Mouse (Mus musculus) spleen, adult 12 weeks (tissue): ENCODE measurements around the gene Myo10.

Experiments
- DNase-seq: peaks from one replicate; pipeline ENCODE4 v3.0.0; 2022; ENCODE audit warnings: low spot score

Gene Myo10

DNA sequence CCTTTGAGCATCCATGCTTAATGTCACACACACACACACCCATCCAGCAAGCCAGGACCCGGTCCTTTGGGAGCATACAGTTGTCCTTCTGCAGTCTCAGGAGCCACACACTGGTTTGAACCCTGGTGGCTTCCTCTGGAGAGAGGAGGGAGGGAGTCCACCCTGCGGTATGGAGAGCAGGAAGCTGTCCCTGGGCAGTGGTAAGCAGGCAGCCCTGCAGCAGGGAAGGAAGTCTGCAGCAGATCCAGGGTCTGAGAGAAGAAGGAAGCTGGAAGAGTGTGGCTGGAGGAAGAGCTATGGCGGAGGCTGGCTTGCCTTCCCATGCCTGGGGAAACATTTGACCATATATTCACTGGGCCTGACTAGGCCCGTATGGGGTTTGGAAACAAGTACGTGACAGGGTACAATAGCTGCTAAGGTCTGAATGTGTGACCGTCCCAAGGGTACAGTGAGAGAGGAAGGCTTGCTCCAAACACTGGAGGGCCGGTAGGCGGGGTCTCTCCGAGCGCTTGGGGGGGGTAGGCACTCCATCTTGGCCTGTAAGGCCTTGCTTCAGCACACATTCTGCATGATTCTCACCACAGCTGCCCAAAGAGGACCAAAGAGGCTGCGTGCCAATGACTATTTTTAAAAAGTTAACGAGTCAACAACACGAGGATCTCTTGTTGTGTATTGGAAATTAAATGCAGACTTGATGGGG lies 142.5 kb downstream of the Myo10 start:
- no peak for DNase-seq

DNA sequence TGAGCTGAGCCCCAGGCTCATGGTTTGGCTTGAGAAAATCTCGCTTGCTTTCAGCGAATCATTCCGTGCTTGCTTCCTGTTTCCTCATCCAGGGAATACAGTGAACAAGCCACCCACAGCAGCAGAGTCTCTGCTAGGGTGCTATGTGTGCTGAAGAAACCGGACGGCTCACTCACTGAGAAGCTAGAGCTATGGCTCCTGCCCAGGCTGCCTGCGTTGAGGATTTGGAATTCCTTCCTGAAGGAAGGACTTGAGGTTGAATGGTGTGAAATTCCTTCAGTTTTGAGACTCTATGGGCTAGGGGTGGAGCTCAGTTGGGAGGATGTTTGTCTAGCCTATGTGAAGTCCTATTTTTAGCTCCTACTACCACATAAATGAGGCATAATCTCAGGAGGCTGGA lies 145.5 kb downstream of the Myo10 start:
- DNase-seq = no peak

DNA sequence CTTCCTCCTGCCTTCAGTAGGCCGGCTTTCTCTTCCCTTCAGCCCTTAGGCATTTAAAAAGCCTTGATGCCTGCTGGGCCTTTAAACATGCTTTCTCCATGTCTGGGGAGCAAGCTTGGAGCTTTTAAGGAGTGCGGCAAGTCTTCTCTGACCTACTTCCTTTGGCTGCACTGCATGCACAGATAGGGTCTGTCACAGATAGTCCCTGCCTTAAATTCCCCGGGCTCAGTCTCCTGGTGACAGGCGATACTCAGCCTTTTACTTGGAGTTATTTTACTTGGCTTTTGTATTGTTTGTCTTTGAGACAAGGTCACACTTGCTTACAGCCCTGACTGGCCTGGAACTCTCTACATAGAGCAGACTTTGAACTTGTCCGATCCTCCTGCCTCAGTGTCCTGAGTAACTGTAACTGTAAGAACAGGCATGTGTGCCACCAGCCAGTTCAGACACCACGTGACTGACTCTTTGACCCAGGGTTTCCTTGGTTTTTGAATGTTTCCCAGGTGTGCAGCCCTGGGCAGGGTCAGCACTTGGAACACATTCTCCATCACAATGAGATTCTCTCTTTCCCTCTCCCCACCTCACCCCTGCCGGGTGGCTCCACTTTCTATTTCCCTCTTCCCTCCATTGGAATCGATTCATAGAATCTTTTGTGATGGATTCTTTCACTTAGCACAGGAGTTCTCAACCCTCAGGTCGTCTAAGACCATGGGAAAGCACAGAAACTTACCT lies 147.4 kb downstream of the Myo10 start:
- no peak for DNase-seq

DNA sequence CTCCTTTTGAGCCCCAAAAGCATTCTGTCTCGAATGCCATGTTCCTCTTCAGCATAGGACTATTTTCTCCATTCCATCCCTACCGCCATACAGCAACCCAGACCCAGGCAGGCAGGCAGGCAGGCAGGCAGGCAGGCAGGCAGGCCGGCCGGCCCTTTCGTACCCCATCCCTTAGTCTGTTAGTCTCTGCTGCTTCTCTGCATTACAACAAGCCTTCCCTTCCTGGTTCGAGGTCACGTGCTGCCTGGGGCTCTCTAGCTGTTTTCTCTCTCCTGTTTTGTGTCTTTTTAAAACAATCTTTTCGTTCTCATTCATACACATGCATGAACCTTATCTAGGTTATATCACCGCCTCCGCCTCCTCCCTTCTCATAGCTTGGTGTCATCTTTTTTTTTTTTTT lies 149.5 kb downstream of the Myo10 start:
- DNase-seq = no peak

DNA sequence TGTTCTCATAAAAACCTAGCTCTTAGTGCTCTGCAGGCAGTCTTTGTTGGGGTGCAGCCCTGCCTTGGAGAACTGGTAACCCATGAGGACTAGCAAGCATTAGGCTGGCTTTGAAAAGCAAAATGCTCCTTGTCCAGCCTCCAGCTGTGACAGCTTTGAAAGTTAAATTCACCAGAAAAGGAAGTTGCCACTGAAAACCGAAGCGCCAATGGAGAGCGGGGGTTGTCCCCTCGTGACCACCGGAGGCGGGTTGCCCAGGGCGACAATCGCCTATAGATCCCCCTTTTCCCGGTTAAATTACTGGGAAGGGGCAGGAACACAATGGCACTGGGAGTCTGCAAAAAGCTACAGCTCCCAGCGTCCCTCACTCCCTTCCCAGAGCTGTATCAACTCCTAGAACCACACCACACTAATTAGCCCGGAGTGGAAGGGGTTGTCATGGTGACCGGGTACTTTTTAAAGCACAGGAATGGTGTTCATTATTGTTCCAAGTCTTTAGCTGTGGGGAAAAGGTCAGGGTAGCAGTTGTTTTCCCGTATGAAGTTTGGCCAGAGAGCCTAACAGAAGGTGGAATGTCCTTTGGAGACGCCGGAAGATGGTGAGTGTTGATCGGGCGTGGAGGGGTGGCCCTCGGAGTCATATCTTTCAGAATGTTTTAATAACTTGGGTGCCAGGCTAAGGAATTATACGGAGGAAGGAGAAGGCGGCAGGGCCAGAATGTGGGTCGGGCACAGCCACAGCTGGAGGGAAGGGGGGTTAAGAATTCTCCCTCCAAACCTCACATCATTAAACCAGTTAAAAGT lies 151.6 kb downstream of the Myo10 start:
- peak; percentile 8 for DNase-seq

DNA sequence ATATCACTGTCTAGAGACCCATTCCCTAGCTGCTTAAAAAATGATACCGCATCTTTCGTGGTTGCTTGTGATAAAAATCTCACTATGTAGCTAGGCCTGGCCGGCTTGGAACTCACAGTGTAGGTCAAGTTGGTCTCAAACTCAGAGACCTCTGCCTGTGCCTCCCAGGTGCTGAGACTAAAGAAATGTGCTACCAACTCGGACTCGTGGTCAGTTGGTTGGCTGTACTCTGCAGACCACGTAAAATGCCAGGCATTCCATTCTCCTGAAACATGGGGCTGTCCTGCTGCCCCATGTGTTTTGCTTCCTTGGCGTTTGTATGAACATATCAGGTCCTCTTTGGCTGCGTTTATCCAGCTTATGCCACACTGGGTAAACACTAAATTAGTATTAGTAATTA lies 156.6 kb downstream of the Myo10 start:
- DNase-seq = no peak

DNA sequence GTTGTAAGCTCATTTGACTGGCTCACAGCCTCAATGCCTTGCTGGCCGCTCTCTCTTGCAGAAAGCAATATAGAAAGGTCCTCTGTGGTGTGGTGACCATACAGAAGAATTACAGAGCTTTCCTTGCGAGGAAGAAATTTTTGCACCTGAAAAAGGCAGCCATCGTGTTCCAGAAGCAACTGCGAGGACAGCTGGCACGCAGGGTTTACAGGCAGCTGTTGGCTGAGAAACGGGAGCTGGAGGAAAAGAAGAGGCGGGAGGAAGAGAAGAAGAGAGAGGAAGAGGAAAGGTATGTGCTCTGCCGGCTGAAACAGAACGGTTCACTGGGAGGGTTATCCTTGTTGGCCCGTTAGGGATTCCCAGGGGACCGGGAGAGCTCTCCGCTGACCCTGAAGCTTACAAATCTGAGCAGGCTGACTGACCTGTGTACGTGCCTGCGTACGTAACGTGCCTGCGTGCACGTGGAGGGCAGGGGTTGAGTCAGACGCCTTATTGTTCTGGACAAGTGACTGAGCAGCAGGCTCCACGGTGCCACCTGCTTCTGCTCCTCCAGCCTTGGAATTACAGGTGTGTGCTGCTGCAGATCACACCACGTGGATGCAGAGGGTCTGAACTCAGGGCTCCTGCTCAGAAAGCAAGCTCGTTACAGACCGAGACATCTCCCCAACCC lies 157.3 kb downstream of the Myo10 start:
- DNase-seq = no peak

DNA sequence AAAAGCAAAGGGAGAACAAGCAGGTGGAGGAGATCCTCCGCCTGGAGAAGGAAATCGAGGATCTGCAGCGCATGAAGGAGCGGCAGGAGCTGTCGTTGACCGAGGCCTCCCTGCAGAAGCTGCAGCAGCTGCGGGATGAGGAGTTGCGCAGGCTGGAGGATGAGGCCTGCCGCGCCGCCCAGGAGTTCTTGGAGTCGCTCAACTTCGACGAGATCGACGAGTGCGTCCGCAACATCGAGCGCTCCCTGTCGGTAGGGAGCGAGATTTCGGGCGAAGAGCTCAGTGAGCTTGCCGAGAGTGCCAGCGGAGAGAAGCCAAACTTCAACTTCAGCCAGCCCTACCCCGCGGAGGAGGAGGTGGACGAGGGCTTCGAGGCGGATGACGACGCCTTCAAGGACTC lies 158.7 kb downstream of the Myo10 start:
- DNase-seq = no peak

DNA sequence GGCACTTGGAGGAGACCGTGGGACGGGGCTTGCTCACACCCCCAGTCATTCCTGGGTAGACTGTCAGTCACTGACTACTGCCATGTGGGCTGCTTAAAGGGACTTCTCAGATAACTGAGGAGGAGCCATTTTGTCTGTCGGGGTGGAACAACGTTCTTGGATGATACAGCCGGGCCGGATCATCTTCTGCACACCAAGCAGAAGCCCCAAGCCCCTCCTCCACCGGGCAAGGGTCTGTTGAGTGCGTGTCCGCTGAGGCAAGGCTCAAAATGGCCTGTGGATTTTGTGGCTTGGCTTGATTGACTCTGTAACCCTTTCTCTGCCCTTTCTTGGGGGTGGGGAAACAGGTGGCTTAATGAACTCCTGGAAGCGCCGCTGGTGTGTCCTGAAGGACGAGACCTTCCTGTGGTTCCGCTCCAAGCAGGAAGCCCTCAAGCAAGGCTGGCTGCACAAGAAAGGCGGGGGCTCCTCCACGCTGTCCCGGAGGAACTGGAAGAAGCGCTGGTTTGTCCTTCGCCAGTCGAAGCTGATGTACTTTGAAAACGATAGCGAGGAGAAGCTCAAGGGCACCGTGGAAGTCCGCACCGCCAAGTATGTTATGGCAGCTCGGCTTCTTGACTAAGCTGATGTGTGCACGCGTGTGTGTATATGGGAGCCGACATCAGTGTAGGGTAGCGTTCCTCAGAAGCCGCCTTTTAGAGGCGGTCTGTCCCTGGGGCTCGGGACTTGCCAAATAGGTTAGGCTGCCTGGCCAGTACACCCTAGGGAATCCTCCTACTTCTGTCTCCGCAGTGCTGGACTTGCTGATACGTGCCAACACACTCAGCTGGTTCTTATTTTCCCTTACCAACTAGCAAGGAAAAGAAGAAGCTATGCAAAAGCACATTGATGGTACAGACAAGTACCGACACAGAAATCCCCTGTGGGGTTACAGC lies 163.4 kb downstream of the Myo10 start:
- no peak for DNase-seq

DNA sequence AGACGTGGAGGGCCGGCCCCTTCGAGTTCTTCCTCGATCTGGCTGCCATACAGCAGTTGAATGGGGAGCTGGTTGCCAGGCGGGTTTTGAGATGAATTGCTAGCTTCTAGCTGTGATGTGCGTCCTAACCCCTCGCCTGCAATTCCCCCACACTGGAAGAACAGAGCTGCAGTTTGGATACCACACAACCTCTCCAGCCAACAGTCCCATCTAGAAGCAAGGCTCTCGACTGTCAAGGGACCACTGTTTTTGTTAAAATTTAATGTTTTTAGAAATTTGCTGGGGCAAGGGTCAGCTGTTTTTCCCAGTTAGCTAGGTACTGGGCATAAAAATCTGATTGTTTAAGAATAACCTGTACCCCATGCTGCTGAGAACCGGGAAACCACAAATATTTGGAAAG lies 165.1 kb downstream of the Myo10 start:
- DNase-seq = no peak

DNA sequence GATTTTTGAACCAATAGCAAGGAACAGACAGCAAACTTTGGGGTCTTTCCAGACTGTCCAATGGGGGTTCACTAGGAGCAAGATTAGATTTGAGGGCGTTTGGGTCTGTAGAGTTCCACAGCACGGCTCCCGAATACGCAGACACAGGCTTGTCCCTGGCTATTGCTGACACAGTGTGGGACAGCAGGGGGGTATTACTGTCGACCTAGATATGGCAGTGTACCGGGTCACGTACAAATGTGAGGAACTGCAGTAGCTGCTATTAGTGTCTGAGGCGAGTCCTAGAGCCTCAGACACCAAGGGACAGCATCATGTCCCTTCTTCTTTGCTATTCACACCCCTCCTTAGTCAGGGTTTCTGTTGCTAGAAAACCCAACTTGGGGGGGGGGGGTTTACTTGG lies 165.6 kb downstream of the Myo10 start:
- no peak for DNase-seq

DNA sequence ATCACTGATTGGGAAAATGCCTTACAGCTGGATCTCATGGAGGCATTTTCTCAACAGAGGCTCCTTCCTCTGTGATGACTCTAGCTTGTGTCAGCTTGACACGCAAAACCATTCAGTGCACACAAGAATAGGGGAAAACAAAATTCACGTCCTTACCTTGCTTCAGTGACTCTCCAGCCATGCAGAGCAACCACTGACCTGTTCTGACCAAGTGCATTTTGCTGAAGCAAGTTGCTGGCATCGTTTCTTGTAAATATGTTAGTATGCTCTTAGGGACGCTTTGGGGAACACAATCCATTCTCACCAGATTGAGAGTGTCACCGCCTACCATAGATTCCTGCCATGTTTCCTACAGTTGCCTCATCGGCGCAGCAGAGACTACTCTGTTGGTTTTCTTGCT lies 166.2 kb downstream of the Myo10 start:
- DNase-seq = no peak

DNA sequence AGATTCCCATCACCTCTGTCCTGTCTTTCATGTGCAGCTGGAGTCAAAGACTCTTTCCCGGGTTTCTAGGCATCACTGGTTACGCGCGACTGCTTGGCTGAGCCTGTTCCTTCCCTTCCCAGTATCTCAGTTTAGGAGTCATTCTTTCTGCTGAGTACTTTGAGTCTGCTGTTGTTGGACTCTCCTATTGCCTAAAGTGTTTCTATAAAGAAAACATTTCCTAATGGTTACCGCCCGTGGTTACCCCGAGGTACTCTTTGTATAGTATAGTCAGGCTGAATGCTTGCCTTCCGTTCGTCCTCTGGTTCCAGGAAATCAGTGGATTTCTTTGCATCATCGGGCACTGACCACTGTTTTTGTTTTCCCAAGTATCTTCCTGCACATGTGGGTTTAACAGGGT lies 166.9 kb downstream of the Myo10 start:
- DNase-seq = no peak

DNA sequence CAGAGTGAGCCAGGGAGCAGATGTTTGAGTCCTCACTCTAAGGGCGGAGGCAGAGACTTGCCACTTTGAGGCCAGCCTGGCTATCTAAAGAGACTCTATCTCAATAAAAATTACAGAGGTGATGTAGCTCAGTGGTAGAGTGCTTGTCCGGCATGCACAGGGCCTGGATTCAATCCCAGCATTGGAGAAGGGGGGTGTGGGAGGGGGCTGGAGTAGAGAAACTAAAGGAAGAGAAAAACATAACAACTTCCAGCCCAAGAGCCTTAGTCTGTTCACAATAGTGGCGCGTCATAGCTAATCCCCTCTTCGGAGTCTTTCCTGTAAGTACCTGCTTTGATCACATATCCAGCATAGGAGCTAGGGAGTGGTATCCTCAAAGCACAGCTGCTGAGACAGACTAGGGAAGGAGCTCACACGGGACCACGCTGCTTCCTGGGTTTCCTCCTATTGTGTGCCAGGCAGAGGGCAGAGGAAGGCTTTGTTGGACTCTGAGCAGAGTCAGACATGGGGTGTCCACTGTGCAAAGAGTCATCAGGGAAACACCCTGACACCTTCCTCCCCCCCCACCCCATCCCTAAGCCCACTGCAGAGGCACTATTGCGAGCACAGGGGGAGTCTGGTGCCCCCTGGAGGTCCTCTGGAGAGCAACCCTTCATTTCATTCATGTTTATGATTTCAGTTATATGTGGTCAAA lies 169.5 kb downstream of the Myo10 start:
- DNase-seq = no peak

DNA sequence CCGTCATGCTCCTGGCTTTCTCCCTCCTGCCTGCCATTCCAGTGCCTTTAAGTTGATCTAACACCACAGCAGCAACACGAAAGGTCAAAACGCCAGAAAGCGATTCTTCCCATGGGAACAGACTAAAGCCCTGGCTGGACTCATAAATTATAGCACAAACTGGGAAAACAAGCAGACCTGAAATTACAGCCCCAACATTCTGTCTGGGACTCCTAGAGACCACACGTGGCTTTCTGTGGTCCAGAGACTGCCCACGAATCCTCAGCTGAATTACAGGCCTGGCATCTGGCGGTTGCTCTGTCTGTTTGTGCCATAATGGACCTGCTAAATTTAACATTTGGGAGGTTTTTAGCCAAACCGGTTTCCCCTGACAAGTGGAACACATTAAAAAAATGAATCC lies 171.8 kb downstream of the Myo10 start:
- no peak for DNase-seq

DNA sequence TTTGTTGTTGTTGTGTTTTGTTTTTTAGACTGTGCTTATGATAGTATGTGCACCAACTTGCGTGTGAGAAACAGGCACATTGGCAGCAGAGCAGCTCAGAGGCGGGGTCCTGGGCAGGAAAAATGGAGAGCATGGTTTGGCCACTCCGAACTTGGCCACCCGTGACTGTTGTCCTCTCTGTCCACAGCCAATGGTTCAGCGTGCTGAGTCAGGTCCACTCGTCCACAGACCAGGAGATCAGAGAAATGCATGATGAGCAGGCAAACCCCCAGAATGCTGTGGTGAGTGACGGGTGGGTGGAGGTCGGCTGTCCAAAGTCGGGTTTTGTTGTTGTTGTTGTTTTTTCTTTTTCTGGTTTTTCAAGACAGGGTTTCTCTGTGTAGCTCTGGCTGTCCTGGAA lies 173.2 kb downstream of the Myo10 start:
- no peak for DNase-seq

DNA sequence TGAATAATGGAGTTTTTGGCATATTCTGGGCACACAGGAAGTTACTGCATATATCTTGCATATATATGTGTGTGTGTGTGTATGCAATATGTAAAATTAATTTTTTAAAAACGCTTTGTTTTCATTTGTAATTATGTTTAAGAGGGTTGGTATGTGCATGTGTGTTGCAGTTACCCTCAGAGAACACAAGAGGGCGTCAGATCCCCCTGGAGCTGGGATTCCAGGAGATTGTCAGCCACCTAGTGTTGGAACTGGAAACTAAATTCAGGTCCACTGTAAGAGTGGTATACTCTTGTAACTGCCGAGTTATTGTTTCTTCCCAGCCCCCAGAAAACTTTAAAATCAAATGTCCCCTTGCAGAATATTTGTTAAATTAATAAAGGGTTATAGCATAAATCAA lies 174.0 kb downstream of the Myo10 start:
- no peak for DNase-seq

DNA sequence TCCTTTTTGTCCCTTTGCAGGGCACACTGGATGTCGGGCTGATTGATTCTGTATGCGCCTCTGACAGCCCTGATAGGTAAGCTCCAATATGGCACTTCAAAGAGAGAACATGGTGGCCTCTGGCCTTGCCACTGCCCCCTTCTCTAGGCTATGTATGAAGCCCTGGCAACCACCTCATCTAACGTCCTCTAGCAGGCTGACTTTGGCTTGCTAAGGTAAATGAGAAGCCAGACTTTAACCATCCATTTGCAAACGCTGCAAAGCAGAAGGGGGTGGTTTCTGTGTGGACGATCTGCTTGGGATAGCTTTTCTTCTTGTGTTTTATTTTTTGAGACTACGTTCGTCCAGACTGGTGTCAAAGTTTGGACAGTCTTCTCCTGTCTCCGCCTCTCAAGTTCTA lies 174.9 kb downstream of the Myo10 start:
- no peak for DNase-seq

DNA sequence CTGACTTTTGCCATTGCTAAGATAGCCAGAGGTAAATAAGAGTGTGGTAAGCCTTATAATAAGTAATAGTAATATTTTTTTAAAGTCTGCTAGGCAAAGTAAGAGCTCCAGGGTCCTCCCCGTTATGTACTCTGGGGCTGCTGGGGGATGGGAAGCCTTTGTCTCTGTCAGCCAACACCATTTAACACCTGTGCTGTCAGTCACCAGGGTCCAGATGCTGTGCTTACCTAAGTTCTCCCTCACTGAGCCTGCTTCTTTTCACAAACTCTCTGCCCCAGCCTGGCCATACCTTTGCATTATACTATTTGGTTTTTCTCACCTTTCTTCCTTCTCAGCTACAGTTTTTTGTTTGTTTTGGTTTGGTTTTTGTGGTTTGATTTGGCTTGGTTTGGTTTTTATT lies 175.6 kb downstream of the Myo10 start:
- DNase-seq = no peak

DNA sequence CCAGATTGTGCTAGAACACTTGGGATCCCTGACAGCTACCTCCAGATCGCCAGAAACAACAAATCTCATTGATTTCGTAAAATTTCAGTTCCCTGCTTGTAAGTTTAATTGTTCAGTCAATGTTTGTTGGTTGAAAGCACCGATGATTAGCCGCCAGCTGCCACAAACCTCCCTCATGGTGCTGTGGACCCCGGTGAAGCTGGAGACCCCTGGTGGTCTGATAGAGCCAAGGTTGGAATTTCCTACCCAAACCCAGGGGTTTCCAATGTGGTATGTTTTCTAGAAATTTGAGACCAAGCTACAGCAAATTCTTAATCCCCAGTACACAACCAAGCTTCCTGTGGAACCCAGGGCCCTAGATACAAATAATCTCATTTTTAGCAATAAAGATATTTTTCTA lies 179.4 kb downstream of the Myo10 start:
- no peak for DNase-seq

DNA sequence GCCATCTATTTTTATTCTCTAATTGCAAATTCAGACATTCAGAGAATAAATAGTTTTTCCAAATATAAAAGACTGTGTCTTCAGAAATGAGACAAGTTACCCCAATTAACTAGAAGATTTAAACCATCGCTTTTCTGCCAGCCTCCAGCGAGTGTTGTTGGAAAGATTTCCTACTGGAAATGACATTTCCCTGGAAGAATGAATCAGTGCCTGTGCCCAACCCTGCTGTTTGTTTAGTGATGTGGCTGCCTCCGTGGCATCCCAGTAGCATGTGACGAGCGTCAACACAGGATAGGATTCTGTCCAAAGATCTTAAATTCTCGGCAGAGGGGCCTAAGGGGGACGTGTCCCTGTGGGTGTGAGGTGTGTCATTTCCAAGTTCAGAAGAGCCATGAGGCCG lies 179.9 kb downstream of the Myo10 start:
- DNase-seq = no peak
